Mouse (Mus musculus) heart, adult 2 months (tissue): ENCODE data around the gene Olfr411. TPM values are rescaled to one million over a fixed set of nuclear protein-coding genes. Genes with fewer than 3 reads are reported as not detected.

Source experiments
- DNase-seq, 2 experiments: peaks; one replicate each; pipeline ENCODE4 v3.0.0; 2021
- H3K27ac ChIP-seq: fragments of 200-600 bp; 2 replicates; pipeline ENCODE4 v1.8.1; 2022
- H3K27me3 ChIP-seq: fragments of 200-500 bp; 2 replicates; pipeline ENCODE4 v1.6.1; 2012; ENCODE audit warnings: mild to moderate bottlenecking, low read length, inconsistent platforms, mixed read lengths; ENCODE audit not compliant: control insufficient read depth, insufficient read depth
- H3K36me3 ChIP-seq: fragments of 200-500 bp; 2 replicates; pipeline ENCODE4 v1.6.1; 2012; ENCODE audit warnings: low read length, inconsistent platforms; ENCODE audit not compliant: control insufficient read depth, insufficient read depth
- H3K4me1 ChIP-seq: fragments of 200-500 bp; 2 replicates; pipeline ENCODE4 v1.6.1; 2011; ENCODE audit warnings: low read length; ENCODE audit not compliant: control insufficient read depth, insufficient read depth
- H3K4me3 ChIP-seq: fragments of 200-600 bp; 2 replicates; pipeline ENCODE4 v1.8.1; 2022
- H3K79me2 ChIP-seq: fragments of 200-500 bp; replicated peaks from 2 replicates; pipeline ENCODE4 v1.6.1; 2012; ENCODE audit warnings: mild to moderate bottlenecking, inconsistent platforms, low read length, moderate library complexity, mixed read lengths; ENCODE audit not compliant: control insufficient read depth, insufficient read depth
- H3K9ac ChIP-seq: fragments of 200-500 bp; 2 replicates; pipeline ENCODE4 v1.6.1; 2012; ENCODE audit warnings: low read depth, mild to moderate bottlenecking, control low read depth, inconsistent platforms, low read length, mixed read lengths
- CTCF ChIP-seq: fragments of 200-600 bp; IDR thresholded peaks from 2 replicates; pipeline ENCODE4 v1.8.1; 2022; ENCODE audit warnings: antibody characterized with exemption, mild to moderate bottlenecking, moderate library complexity
- EP300 ChIP-seq: fragments of 200-500 bp; IDR thresholded peaks from 2 replicates; pipeline ENCODE4 v1.6.1; 2011; ENCODE audit warnings: low read depth, low read length, control low read depth; ENCODE audit not compliant: insufficient read depth
- POLR2A ChIP-seq: fragments of 200-500 bp; IDR thresholded peaks from 2 replicates; pipeline ENCODE4 v1.6.1; 2011; ENCODE audit warnings: mild to moderate bottlenecking, low read depth, low read length, control low read depth; ENCODE audit not compliant: insufficient read depth
- WGBS: fragments of 180-500 bp; shearing (Covaris S2); methylation state at CpG from one replicate; pipeline ENCODE4 v1.1.7; 2018; 5-methylcytosine and 5-hydroxymethylcytosine counted together
- intact Hi-C: fragments of 180-260 bp; cut with DNase I; formaldehyde crosslinking; loops from one replicate; pipeline ENCODE4 v1.15.1; 2025
- long read RNA-seq: library from polyadenylated mRNA; stranded (forward); transcript quantifications from one replicate; pipeline ENCODE4 v2.0.0, GENCODE M21; 2021
- polyA plus RNA-seq: library from polyadenylated mRNA; depleted of rRNA; stranded (reverse); fragments of >200 nt; gene quantifications from 2 replicates; pipeline ENCODE4 v1.2.3, GENCODE M21; 2012; rRNA removed
- total RNA-seq, 2 experiments: library from RNA; stranded (reverse); gene quantifications; 2 replicates each; pipeline ENCODE4 v1.2.3; 2021

Gene Olfr411
- total RNA-seq (not detected), polyA plus RNA-seq (not detected in 2 replicates)
- long read RNA-seq = 0 reads

DNA sequence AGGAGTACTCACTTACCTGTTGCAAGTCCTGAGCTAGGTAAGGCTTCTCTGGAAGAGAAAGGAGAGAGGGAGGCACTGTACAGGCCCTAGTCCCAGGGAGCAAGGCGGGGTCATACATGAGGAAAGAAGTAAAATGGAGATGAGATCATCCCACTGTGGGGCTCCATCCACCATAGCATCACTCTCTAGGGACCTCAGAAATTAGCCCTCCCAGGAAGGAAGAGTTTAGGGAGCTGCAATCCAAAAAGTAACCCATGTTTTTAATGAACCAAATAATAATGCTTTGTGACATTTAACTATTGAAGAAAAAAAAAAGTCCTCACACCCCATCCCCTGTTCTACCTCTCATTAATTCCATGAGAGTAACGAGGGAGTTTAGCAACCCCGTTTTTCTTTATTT lies at the start of gene Olfr411:
Gene Olfr411, minus strand, starts transcription at position 101 of the 400 bp plus-strand sequence.
- Histone ChIP-seq H3K79me2 (no peaks in the 10 kb centered on the region), H3K9ac (no peak within 1 kb of the TSS), H3K27me3 (no peaks in the 10 kb centered on the region), H3K4me1 (no peaks in the 10 kb centered on the region), H3K27ac (no peak within 1 kb of the TSS), H3K4me3 (no peak within 1 kb of the TSS), H3K36me3 (no peaks in the 10 kb centered on the region)
- TF ChIP-seq CTCF (no peak), POLR2A (no peak), EP300 (no peak)
- 74% methylated on average over 3 of the region's 3 CpGs for WGBS
- intact Hi-C loops = no loop called here
- no peak for DNase-seq

DNA sequence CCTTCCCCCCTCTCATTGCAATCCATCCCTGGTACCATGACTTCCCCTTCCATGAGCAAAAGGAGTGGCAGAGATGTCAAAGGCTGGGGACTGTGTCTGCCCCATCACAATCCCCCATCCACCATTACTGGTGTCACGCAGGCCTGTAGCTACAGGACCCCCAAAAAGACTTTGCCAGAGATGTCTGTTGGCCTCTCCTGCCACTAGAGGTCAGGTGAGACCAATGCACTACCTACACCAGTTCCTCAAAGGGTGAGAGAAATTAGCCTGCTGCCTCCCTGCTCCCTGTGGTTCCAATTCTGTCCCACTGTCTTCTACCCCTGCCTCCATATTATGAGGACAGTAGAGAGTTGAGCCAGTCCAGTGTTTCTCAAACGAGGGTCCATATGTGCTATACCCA lies 49.7 kb upstream of the Olfr411 start:
- intact Hi-C loops = loop anchor here (5.0 kb wide), 3 partner anchors 65 to 145 kb away; no protein-coding TSS in a partner anchor
- DNase-seq = no peak
- Histone ChIP-seq H3K27ac (no peak overlapping the region), H3K27me3 (no peaks in the 10 kb centered on the region), H3K9ac (no peak overlapping the region), H3K36me3 (no peaks in the 10 kb centered on the region), H3K4me3 (no peak overlapping the region), H3K4me1 (no peaks in the 10 kb centered on the region), H3K79me2 (no peaks in the 10 kb centered on the region)
- TF ChIP-seq EP300 (no peak), CTCF (peak; percentile 67)
- WGBS = 52% methylated on average over 2 of the region's 2 CpGs

DNA sequence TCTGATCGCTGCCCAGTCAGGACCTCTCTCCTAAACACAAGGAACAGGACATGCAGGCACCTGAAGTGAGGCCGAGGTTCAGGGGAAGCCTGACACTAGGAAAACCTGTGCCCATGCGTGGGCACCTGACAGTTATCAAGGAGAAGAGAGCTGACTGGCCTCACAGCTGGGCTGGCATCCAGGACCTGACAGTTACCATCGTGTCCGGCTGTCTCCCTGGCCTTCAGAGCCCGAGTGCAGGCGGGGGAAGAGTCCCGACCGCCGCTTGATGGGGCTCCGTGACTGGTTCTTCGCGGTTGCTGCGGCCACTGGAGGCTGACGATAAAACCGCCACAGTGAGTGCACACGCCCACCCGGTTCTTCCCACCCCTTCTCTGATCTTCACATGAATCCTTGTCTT lies 43.1 kb upstream of the Olfr411 start:
- WGBS = 68% methylated on average over 18 of the region's 18 CpGs
- TF ChIP-seq CTCF (no peak), EP300 (no peak), POLR2A (no peak)
- Histone ChIP-seq H3K36me3 (no peaks in the 10 kb centered on the region), H3K79me2 (no peaks in the 10 kb centered on the region), H3K27ac (no peak overlapping the region), H3K4me1 (no peaks in the 10 kb centered on the region), H3K9ac (no peak overlapping the region), H3K4me3 (no peak overlapping the region), H3K27me3 (no peaks in the 10 kb centered on the region)
- intact Hi-C loops = no loop called here
- peak in 1 of 2 experiments; percentile 26 for DNase-seq

DNA sequence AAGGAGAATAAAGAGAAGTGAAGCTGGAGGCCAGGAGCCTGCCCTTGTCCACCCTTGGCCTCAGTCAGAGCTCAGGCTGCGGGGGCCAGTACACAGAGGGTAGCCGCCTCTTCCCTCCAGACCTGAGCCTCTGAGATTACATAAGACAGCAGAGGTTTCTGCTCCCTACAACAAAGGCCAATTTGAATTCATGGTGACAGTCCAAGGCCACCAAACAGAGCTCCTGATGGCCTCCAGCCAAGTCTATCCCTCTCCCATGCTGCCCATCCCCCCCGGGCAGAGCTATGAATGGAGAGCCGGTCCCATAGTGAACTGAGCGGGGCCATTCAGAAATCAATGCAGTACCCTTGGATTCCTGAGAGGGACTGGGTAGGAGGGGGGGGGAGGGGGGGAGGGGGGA lies 41.0 kb upstream of the Olfr411 start:
- Histone ChIP-seq H3K4me1 (no peaks in the 10 kb centered on the region), H3K36me3 (no peaks in the 10 kb centered on the region), H3K27ac (no peak overlapping the region), H3K79me2 (no peaks in the 10 kb centered on the region), H3K4me3 (no peak overlapping the region), H3K27me3 (no peaks in the 10 kb centered on the region), H3K9ac (no peak overlapping the region)
- WGBS = 70% methylated on average over 5 of the region's 5 CpGs
- TF ChIP-seq POLR2A (no peak), CTCF (no peak)
- DNase-seq = peak in 1 of 2 experiments; percentile 19
- intact Hi-C loops = no loop called here

DNA sequence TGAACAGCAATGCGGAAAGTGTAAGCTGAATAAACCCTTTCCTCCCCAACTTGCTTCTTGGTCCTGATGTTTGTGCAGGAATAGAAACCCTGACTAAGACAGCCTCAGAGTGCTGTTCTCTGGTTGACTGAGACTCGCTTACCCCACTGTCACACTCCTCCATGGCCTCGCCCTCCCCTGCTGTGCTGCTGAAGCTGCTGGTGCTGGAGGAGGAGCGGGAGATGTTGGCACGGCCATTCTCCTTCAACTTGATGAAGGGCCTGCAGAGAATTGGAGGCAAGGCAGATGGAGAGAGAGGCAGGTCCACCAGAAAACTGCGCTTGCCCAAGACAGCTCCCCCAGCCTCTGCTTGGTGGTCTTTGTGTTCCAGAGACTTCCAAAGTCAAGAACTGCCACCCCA lies 40.5 kb upstream of the Olfr411 start:
- Histone ChIP-seq H3K79me2 (no peaks in the 10 kb centered on the region), H3K36me3 (no peaks in the 10 kb centered on the region), H3K27me3 (no peaks in the 10 kb centered on the region), H3K27ac (no peak overlapping the region), H3K4me3 (no peak overlapping the region), H3K9ac (no peak overlapping the region), H3K4me1 (no peaks in the 10 kb centered on the region)
- TF ChIP-seq EP300 = no peak
- TF ChIP-seq CTCF = no peak
- no peak for TF ChIP-seq POLR2A
- no peak for DNase-seq
- WGBS = 82% methylated on average over 6 of the region's 6 CpGs
- intact Hi-C loops = no loop called here

DNA sequence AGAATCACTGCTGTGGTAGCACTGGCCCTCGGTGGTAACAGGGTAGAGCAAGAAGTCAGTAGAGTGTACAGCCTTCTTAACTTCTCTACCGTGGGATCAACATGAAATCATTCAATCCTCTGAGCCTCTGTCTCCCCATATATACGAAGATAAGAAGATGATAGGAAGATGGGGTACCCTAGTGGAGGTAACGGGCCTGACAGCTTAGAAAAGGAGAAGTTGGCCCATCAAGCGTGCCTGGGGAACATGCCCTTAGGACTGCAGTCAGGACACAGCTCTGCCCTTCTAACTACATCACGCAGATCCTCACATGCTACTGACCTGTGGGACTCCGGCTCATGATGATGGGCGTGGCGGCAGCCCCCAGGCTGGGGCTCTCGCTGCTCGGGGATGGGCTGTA lies 39.4 kb upstream of the Olfr411 start:
- no peak for DNase-seq
- intact Hi-C loops = no loop called here
- Histone ChIP-seq H3K79me2 (no peaks in the 10 kb centered on the region), H3K4me3 (no peak overlapping the region), H3K36me3 (no peaks in the 10 kb centered on the region), H3K27ac (no peak overlapping the region), H3K27me3 (no peaks in the 10 kb centered on the region), H3K4me1 (no peaks in the 10 kb centered on the region), H3K9ac (no peak overlapping the region)
- TF ChIP-seq EP300 (no peak), POLR2A (no peak), CTCF (no peak)
- 88% methylated on average over 11 of the region's 11 CpGs for WGBS
